Mouse (Mus musculus): ENCODE measurements around the gene Wfdc17.

Gene Wfdc17

DNA sequence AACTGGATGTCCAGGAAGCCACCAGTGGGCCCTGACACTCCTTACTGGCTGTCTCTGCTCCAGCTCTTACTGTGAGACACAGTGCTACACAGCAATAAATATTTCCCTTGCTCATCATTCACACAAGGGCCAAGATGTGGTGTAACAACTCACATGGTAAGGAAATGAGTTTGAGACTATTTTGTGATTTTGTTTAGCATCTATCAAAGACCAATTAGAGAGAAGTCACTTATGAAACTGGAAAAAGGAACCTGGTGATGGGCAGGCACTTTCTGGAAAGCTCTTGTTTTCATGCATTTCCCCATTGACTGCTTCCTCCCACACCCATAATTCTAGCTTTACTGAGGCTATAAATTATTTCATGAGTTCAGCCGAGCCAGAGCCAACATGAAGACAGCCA is at the start of gene Wfdc17:
Wfdc17 (plus strand) TSS at position 287 of the 400 bp plus-strand sequence.
- no peak for DNase-seq

DNA sequence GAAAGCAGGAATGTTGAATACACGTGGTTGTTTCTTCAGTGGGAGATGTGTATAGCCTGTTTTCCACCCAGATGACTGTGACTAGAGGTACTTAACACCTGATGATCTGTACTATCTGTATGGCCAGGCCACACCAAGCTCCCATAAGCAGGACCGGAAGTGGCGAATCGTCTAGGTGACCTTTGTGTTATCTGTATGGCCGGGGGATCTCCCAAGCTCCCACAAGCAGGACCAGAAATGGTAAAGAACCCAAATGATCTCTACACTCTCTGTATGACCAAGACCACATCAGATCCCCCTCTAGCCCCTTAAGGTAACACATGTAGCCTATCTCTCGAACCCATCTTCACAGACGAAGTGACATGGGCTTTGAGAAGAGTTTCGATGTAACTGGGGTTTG is 49.2 kb upstream of the Wfdc17 start:
- no peak for DNase-seq

DNA sequence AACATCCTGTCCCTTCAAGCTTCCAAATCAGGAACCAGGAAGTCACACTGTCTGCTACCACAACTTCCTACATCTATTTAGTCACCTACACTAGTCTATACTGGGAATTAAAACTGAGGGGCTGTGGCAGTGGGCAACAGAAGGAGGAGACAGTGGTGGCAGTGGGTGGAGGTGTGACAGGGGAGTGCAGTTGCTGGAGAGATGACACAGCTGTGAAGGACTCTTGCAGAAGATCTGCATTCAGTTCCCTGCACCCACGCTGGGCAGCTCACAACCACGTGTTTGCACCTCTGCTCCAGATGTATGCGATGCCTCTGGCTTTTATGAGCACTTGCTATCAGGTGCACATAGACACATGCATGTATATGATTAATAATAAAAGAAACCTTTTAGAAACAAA is 46.3 kb upstream of the Wfdc17 start:
- no peak for DNase-seq

DNA sequence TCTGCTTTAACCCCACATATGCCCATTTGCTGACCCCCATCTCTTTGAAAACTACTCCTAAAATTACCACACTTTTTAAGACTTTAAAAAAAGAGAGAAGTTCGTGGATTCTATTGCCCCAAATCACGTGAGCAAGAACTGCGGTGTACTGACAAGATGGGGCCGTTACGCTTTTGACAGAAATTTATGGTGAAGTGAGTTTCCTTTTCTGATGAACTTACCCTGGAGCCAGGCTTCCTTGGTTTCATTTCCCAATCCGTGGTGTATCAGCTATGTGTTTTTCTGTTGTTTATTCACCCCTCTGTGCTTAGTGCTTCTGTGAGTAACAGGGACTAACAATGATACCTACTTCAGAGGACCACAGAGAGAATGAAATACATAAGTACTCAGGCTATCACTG is 45.0 kb upstream of the Wfdc17 start:
- no peak for DNase-seq

DNA sequence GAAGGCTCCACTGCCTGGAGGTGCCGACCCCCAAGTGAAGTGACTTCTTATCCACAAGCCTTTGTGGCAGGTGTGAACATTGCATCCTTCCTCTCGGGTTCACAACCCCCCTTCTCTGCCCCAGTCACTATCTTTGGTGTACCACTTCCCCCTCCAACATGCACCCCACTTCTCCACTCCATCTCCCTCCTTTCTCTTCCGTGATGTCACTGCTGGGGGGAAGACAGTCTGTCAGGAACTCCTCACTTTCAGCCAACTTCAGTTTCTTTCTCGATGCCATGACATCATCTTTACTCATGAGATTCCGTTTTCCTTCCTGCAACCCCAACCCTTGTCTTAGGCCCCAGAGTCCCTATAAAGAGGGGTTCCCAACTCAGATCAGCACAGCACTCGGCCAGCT is 41.6 kb upstream of the Wfdc17 start, which contains the start of gene Ccl4:
Ccl4 (plus strand) TSS at position 381 of the 400 bp plus-strand sequence.
- DNase-seq: no peak

DNA sequence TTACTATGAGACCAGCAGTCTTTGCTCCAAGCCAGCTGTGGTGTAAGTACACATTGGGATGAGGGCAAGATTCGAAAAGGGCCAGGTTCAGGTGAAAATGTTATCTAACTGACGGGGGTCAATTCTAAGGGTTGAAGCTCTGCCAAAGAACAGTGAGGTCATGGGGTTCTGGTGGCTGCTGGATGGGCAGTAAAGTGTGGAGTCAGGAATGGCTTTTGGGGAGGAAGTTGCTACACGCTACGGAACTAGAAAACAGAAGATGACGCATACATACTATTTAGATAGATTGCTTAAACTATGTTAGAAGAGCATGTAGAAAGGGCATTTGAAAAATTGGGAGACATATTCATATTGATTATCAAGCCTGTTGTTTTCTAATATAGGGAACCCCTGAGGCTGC is 40.3 kb upstream of the Wfdc17 start:
- no peak for DNase-seq

DNA sequence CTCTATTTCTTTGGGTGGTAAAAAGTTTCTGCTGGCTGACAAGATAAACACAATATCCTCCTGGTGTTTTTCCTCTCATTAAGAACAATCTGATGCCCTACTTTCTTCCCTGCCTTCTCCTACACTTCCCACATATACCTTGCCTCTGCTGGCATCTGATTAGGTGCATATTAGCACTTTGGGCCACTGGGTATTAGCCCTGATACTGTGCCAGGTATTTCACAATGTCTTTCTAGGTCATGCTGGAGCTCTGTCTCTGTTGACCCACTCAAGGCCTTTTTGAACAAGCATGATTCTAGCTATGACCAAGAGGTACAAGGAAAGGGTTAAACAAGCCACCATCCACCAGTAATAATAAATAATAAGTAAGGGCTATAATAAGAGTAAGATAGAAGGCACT is 32.0 kb upstream of the Wfdc17 start:
- no peak for DNase-seq

DNA sequence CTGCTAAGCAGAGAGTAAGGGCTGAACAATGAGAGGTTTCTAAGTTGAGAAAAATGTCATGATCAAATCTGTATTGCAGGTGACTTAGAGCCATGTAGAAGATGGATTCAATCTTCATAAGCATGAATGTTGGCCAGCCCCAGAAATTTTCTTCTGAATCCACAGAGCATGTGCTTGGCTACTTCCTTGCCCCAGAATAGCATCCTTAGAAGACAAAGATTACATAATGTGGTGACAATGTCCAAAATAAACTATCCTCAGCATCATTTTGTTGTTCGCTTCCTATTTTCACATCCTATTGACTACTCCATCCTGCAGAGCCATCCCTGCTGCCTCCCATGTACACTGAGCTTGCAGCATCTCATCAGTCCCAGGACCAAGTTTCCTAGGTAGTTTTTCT is 28.1 kb upstream of the Wfdc17 start:
- no peak for DNase-seq

DNA sequence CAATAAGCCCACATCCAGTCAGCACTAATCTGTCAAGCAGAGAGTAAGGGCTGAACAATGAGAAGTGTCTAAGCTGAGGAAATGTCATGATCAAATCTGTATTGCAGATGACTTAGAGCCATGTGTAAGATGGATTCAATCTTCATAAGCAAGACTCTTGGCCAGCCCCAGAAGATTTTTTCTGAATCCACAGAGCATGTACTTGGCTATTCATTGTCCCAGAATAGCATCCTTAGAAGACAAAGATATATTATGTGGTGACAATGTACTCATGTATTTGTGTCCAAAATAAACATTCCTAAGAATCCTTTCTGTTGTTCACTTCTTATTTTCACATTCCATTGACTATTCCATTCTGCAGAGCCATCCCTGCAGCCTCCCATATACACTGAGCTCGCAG is 13.9 kb upstream of the Wfdc17 start:
- no peak for DNase-seq

DNA sequence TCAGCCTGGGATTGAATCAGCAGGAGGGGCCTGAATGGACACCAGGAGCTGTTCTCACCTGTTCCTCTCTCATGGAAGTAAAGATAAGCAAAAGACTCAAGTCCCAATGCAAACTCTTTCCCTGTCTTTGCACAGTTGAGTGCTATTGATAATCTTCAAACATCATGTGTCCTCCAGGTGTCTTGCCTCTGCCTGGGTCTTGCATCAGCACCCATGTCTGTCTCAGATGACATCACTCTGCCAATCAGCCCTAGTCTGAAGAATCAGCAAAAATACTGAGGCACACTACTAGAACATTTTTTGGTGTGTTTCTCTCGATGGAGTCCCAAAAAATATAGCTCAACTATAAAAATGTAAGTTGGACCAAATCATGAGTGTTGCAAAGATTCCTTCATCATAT is 11.8 kb upstream of the Wfdc17 start:
- no peak for DNase-seq

DNA sequence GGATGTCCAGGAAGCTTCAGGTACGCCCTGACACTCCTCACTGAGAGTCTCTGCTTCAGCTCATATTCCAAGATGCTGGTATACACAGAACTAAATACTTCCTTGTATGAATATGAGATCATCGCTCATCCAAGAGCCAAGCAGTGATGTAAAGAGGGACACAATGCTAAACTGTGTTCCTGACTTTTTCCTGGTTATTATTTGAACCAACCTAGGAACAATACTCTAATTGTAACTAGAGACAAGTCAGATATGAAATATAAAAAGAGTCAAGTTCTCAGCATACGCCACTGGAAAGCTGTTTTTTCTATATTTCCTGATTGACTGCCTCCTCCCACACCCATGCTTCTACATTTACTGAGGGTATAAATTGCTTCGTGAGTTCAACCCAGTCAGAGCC is 4.9 kb downstream of the Wfdc17 start, which contains the start of gene Wfdc18:
Wfdc18 (plus strand) TSS at position 301 of the 400 bp plus-strand sequence.
- no peak for DNase-seq

DNA sequence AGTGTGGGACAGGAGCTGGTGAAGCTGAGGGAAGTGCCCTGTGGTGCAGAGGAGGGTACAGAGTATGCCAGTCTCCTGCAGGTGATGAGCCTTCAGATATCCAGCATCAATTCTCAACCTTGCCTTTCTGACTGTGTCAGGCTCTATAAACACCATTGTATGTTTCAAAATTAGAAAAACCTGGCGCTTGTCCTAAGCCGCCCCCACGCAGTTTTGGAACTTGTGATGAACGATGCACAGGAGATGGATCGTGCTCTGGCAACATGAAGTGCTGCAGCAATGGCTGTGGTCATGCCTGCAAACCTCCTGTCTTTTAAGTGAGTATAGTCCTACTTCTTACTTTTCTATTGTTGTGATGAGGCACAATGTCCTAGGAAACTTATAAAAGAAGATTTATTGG is 5.9 kb downstream of the Wfdc17 start:
- no peak for DNase-seq

DNA sequence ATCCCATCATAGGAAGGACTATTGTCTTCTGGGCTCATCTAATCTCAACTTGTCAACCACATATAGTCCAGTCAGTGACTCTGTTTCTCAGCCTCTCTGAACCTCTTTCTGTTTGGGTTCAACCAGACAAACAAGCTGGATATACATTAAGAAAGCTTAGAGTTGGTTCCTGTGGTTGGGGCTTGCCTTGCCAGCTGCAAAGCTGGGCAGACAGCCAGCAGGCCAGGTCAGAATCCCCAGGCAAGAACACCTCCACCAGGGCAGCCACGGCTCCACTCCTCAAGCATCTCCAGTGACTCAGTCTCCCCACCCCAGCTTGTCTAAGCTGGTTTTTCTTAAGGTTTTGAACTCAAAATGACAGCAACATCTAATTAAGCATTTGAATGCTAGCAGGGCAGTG is 8.9 kb downstream of the Wfdc17 start:
- DNase-seq: no peak

DNA sequence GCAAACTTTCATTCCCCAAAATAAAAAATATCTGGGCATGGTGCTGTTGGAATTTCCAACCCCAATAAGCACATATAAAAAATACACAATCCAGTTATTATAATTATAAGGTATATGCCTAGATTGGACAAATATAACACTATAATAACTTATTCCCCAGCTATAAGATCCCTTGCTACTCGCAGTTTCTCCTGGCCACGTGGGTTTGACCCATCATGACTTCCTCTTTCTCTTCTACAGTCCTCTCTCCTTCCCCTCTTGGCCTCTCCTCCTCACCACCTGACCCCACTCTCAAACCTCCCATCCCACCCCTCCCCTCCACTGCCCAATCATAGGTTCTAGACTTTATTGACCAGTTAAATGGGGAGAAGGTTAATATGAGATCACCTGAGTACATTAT is 10.1 kb downstream of the Wfdc17 start:
- no peak for DNase-seq

DNA sequence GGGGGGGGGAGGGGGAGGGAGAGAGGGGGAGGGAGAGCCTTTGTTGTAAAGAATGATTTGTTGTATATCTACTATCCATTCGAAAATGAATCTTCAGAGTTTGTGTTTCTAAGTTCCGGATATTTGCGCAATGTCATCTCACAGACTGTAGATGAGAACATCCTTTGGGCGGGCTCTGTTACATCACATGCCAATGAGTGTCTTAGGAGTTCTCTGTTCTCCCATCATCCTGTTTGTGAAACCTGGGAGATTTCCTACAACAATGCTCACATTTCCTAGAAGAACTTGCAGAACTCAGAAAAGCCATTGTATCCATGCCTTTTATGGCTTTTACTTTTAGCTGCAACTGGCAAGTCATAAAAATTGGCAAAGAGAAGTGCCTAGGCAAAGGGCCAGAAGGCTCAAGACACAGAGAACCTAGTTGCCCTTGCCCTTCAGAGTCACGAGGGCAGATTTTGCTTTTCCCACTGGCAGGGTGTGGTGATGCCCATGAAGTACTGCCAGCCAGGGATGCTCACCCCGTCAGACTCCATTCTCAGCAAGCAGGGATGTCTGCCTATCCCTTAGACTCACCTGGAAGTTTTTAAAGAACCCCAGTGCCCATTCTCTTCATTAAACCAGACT is 13.4 kb downstream of the Wfdc17 start:
- DNase-seq: no peak

DNA sequence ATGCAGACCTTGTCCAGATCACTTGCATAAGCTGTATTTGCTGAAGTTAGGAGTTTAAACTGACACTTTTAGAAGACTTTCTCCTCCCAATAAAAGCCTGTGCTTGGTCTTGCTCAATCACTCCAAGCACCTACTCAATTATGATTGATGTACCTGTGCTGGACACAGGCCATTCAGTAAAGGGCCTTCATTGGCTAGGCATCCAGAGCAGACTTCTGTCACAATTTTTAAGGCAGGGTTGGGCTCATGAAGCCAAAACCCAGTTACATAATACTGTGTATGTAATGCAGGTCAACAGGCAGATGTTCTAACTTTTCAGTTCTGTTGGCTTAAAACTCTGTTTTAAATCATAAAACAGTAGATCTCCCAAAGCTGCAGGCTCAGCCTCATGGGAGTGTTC is 17.0 kb downstream of the Wfdc17 start:
- no peak for DNase-seq

DNA sequence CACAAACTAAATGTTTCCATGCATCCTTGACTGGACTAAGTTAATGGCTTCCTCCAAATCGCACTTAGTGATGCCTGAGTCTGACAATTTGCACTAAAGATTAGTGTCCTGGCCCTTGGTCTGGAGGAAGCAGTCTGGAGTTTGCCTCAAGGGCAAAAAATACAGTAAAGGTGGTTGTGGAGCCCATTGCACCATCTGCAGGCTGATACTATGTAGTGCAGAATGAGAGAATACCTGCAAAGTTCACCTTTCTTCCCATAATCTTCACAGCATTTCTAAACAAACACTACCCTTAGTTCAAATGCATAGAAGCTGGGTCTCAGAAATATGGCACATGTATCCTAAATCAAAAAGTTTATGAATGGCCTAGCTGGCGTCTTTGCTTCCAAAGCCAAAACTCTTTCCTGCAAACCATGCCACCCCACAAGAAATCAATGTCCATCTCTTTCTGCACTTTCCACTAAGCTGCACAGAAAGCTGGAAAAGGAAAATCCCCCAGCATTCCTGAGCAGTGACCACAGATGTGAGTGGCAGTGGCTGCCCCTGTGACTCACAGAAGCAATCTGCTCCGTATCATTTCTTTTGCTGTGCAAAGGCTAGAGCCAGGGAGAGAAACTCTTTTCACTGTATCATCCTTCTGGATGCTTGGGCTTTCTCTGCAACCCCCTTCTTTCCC is 25.1 kb downstream of the Wfdc17 start:
- DNase-seq: no peak

DNA sequence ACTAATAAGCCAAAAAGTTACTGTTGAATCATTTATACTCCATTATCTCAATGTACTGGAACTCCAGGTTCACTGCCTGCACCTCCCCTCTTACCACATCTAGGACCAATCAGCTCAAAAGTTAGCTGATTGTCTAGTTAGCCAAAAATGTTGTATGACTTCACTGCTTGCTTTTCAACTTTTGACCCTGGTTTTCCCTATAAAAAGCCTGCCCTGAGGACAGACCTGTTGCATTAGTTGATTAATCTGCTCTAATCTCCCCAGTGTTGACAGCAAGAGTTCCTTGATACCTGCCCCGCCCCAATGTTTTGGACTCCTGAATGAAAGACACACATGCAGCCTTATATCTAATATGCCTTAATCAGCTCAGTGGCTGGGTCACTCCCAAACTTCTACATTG is 27.3 kb downstream of the Wfdc17 start:
- DNase-seq: no peak

DNA sequence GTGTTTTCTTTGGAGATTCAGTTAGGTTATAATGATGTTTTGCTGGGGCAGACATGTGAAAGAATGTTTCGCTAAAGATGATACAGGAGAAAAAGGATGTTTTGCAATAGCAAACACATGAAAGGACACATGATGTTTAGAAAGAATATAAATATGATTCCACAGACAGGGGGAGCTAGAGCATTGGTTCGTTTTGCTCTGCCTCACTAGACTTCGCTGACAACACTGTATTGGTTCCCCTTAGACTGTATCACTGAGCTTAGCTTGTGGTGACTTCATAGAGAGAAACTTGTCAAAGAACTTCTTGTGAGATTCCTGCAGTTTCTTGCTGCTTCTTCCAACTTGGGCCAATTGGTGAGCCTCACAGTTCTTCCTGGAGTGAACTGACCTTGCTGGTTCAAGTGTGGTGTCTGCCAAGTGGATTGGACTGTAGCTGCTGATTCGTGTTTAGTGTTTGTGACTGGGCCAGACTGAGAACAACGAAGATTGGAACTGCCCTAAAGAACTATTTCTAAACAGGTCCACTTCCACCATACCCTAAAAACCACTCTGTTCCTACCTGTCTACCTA is 29.4 kb downstream of the Wfdc17 start:
- no peak for DNase-seq

DNA sequence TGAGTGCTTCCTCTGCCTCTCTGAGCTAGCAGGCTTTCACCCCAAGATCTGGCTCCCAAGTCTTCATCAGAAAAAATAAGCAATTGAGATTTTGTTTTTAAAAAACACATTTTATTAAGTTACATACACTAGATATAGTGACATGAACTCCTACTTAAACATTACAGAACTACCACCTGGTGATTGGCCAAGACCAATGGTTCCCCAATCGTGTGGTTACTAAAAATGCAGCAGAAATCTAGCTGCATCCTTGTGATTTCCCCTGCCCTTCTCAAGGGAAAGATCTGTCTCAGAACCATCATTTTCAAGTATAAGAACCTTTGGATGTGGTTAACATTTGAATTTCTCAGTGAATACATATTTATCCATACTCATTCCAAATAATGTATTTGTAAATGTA is 30.4 kb downstream of the Wfdc17 start:
- DNase-seq: no peak

DNA sequence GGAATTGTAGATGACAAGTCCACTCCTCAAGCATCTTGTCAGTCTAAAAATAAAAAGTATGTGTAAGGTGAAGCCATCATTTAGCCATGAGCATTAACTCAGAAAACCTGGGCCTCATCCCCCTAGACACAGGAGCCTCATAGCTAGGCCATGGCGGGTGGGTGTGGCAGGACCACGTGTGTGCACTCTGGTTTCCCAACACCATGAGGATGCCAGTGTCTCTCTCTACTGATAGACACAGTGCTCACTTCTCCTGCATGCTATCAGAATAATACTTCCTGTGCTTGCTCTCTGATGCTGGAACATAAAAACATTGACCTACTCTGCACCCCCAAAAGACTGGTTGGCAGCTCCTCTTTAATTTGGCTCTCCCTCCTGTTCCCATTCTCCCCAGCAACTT is 32.1 kb downstream of the Wfdc17 start:
- DNase-seq: no peak

DNA sequence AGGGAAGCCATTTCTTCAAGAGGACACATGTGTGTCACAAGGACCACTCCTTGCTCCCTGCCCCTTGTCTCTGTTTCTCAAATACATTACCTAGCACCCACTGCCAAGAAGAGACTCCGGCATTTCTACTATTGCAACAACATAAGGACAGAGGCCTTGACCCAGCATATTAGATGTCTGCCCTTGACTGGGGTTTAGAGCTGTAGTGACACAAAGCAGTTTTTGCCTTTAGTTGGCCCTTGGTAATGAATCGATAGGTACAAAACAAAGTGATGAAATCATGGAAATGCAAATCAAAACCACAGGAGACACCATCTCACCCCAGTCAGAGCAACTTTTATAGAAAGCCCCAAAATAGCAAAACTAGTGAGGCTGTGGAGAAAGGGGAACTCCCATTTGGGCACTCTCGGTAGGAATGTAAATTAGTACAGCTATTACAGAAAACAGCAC is 33.3 kb downstream of the Wfdc17 start:
- DNase-seq: no peak

DNA sequence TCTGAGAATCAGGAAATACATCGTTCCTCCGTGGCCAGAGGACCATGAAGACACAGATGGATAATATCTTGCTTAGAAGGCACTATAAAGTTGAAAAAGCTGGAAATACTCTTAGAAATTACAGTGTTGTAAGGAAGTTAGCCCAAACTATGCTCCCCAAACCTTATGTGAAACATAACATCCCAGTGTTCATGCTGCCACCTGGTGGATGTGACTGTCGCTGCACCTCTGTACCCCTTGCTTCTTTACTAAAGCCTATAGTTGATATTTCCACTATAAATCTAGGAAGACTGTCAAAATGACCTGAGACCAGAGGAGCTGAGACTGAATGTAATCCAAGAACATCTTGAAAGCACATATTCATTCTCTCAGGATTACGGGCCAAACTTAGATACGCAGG is 35.5 kb downstream of the Wfdc17 start:
- DNase-seq: peak; percentile 65

DNA sequence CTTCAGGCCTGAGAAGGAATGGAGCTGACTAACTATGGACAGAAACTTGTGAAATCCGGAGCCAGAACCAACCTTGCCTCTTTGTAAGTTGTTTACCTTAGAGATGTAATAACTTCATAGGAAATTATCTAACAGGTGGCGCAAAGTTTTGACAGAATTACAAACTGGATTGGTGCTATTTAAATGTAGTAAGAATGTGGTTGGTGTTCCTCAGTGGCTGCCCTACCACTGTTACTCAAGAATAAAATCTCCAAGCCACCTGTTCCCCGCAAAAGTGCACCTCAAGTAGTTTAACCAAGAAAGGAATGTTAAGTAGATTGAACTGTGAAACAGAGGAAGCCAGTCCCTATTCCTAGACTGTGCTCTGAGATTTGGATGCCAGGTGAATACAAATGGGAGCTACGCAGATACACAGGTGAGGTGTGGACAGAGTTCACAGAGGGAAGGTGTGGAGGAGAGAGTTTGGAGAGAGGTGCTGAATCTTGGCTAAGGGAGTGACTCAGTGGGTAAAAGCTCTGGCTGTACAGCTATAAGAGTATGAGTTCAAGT is 36.7 kb downstream of the Wfdc17 start:
- no peak for DNase-seq

All from liver (tissue).